Mouse (Mus musculus) megakaryocyte, embryonic 14.5 days (primary cell): ENCODE measurements around the gene Fkbp5.

ENCODE experiments used
- FLI1 ChIP-seq: IDR thresholded peaks from 2 replicates; pipeline ENCODE4 v1.6.1; 2012; ENCODE audit warnings: low read length, inconsistent platforms, mixed read lengths
- GATA1 ChIP-seq: IDR thresholded peaks from 3 replicates; pipeline ENCODE4 v1.6.1; 2012; ENCODE audit warnings: mixed read lengths, low read length, inconsistent platforms, borderline replicate concordance

DNA sequence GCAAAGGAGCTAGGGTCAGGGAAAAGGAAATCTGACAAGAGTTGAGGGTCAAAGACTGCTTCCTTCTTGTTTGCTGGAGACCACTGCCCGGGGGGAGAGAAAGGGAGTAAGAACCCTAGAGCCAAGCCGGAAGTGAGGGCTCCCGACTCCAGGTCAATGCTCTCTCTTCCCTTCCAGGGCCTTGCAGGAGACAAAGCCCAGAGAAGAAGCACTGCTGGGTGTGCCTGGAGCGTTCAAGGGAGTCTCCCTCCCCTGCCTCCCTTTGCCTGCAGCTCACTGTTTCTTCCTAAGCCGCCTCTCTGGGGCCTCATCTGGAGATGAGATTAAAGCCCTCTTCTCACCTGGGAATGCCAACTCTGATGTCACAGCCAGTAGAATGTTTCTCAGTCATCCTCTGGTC, 10.4 kb downstream of the Fkbp5 start:
- TF ChIP-seq GATA1 (no peak), FLI1 (no peak)
